Mouse (Mus musculus) midbrain, postnatal 0 days (tissue): ENCODE data around the gene Prpf38b. TPM values are rescaled to one million over a fixed set of nuclear protein-coding genes. Genes with fewer than 3 reads are reported as not detected.

Source experiments
- ATAC-seq: fragments of 200-750 bp; cut with Nextera tagmentation; 2 replicates; pipeline ENCODE4 v1.8.0; 2017; ENCODE audit warnings: moderate number of reproducible peaks, mild to moderate bottlenecking, moderate TSS enrichment, moderate library complexity; ENCODE audit not compliant: low FRiP score
- DNase-seq: peaks from one replicate; pipeline ENCODE4 v3.0.0-alpha.2; 2015; ENCODE audit warnings: low spot score
- H3K27ac ChIP-seq: fragments of 300-500 bp; sonication (generic); 2 replicates; pipeline ENCODE4 v1.5.1; 2014; ENCODE audit warnings: low read depth, mild to moderate bottlenecking, low read length, mixed read lengths
- H3K27me3 ChIP-seq: fragments of 300-500 bp; sonication (generic); 2 replicates; pipeline ENCODE4 v1.6.1; 2014; ENCODE audit warnings: low read length, control low read depth, mixed read lengths; ENCODE audit not compliant: insufficient read depth
- H3K36me3 ChIP-seq: fragments of 300-500 bp; sonication (generic); 2 replicates; pipeline ENCODE4 v1.6.1; 2014; ENCODE audit warnings: low read length, control low read depth, mixed read lengths; ENCODE audit not compliant: insufficient read depth
- H3K4me1 ChIP-seq: fragments of 300-500 bp; sonication (generic); 2 replicates; pipeline ENCODE4 v1.6.1; 2014; ENCODE audit warnings: mild to moderate bottlenecking, control low read depth, antibody characterized with exemption, low read length, mixed read lengths; ENCODE audit not compliant: insufficient read depth
- H3K4me2 ChIP-seq: fragments of 300-500 bp; sonication (generic); 2 replicates; pipeline ENCODE4 v1.6.1; 2014; ENCODE audit warnings: low read depth, mild to moderate bottlenecking, low read length, mixed read lengths; ENCODE audit not compliant: poor library complexity, severe bottlenecking
- H3K4me3 ChIP-seq: fragments of 300-500 bp; sonication (generic); 2 replicates; pipeline ENCODE4 v1.5.1; 2014; ENCODE audit warnings: low read depth, mild to moderate bottlenecking, low read length, moderate library complexity
- H3K9ac ChIP-seq: fragments of 300-500 bp; sonication (generic); replicated peaks from 2 replicates; pipeline ENCODE4 v1.6.1; 2014; ENCODE audit warnings: mild to moderate bottlenecking, low read length, moderate library complexity, mixed read lengths; ENCODE audit not compliant: poor library complexity, severe bottlenecking
- H3K9me3 ChIP-seq: fragments of 300-500 bp; sonication (generic); 2 replicates; pipeline ENCODE4 v1.6.1; 2016; ENCODE audit warnings: low read length, control low read depth
- CTCF ChIP-seq: IDR thresholded peaks from 2 replicates; pipeline ENCODE4 v1.5.1; 2016; ENCODE audit warnings: antibody characterized with exemption, mild to moderate bottlenecking
- WGBS: fragments of 180-500 bp; shearing (Covaris S2); extraction: QIAGEN DNeasy Blood & Tissue Kit; methylation state at CpG from one replicate; pipeline ENCODE4 v1.1.7; 2014; 5-methylcytosine and 5-hydroxymethylcytosine counted together
- polyA plus RNA-seq: library from polyadenylated mRNA; unstranded; fragments of >200 nt; fragmentation: Nextera tagmentation; extraction: Ambion mirVana; gene quantifications from 2 replicates; pipeline ENCODE4 v1.2.1, GENCODE M21; 2015
- total RNA-seq: library from RNA; depleted of rRNA; stranded (reverse); fragments of >200 nt; gene quantifications from 2 replicates; pipeline ENCODE4 v1.2.3, GENCODE M21; 2014

The Prpf38b gene
- total and polyA plus RNA-seq, 2 experiments from 2014 or later: 33.5 to 42.2 TPM

GRCm38 (mm10) chr3:108940001-108940633, 28.6 kb upstream of the Prpf38b start, which contains the start of gene Gm9857:
TSS of gene Gm9857 (minus strand) at chr3:108940445.
- Histone ChIP-seq H3K4me2 (peak within 1 kb of the TSS; percentile 45), H3K9me3 (no peaks in the 10 kb centered on the region), H3K4me1 (no peaks in the 10 kb centered on the region), H3K27me3 (no peaks in the 10 kb centered on the region), H3K9ac (no peak within 1 kb of the TSS; the same call in 1 of the 2 replicates), H3K27ac (no peak within 1 kb of the TSS), H3K4me3 (peak within 1 kb of the TSS; percentile 28), H3K36me3 (no peaks in the 10 kb centered on the region)
- DNase-seq (peak; percentile 48), ATAC-seq (peak; percentile 80)
- 67% methylated on average over 45 of the region's 59 CpGs for WGBS
- TF ChIP-seq CTCF: no peak

GRCm38 (mm10) chr3:108939573-108939972, 28.0 kb upstream of the Prpf38b start, which contains the start of gene Henmt1:
TSS of gene Henmt1 (plus strand) at chr3:108939873.
- Histone ChIP-seq H3K4me2 (peak within 1 kb of the TSS; percentile 45), H3K4me1 (no peaks in the 10 kb centered on the region), H3K36me3 (no peaks in the 10 kb centered on the region), H3K27ac (no peak within 1 kb of the TSS), H3K9ac (no peak within 1 kb of the TSS; the same call in 1 of the 2 replicates), H3K4me3 (peak within 1 kb of the TSS; percentile 28), H3K27me3 (no peaks in the 10 kb centered on the region), H3K9me3 (no peaks in the 10 kb centered on the region)
- no peak for TF ChIP-seq CTCF
- 94% methylated on average over 5 of the region's 5 CpGs for WGBS
- DNase-seq: no peak
- no peak for ATAC-seq

GRCm38 (mm10) chr3:108938691-108939090, 27.2 kb upstream of the Prpf38b start:
- H3K4me3 ChIP-seq: no peak overlapping the region
- no peaks in the 10 kb centered on the region for H3K36me3 ChIP-seq
- H3K9ac ChIP-seq: no peak overlapping the region
- TF ChIP-seq CTCF: no peak
- H3K27me3 ChIP-seq: no peaks in the 10 kb centered on the region
- no peak overlapping the region for H3K4me2 ChIP-seq
- no peak for ATAC-seq
- no peaks in the 10 kb centered on the region for H3K4me1 ChIP-seq
- H3K9me3 ChIP-seq: no peaks in the 10 kb centered on the region
- H3K27ac ChIP-seq: no peak overlapping the region
- no peak for DNase-seq
- 90% methylated on average over 5 of the region's 5 CpGs for WGBS

- no peak for ATAC-seq
- WGBS: 97% methylated on average over 6 of the region's 6 CpGs
- no peak overlapping the region for H3K4me3 ChIP-seq
- no peak for DNase-seq
- no peak overlapping the region for H3K9ac ChIP-seq
- H3K36me3 ChIP-seq: no peaks in the 10 kb centered on the region
- no peak for TF ChIP-seq CTCF
- H3K9me3 ChIP-seq: no peaks in the 10 kb centered on the region
- H3K27me3 ChIP-seq: no peaks in the 10 kb centered on the region
- H3K4me1 ChIP-seq: no peaks in the 10 kb centered on the region
- no peak overlapping the region for H3K4me2 ChIP-seq
- H3K27ac ChIP-seq: no peak overlapping the region
Measured at GRCm38 (mm10) chr3:108933557-108933956, 22.0 kb upstream of the Prpf38b start.

GRCm38 (mm10) chr3:108926308-108926707, 14.8 kb upstream of the Prpf38b start:
- Histone ChIP-seq H3K9ac (no peak overlapping the region), H3K27me3 (no peaks in the 10 kb centered on the region), H3K4me2 (no peak overlapping the region), H3K36me3 (no peaks in the 10 kb centered on the region), H3K4me1 (no peaks in the 10 kb centered on the region), H3K27ac (no peak overlapping the region), H3K9me3 (no peaks in the 10 kb centered on the region), H3K4me3 (no peak overlapping the region)
- 80% methylated on average over 1 of the region's 1 CpGs for WGBS
- no peak for TF ChIP-seq CTCF
- ATAC-seq (no peak), DNase-seq (no peak)

GRCm38 (mm10) chr3:108925677-108926076, 14.2 kb upstream of the Prpf38b start:
- Histone ChIP-seq H3K4me3 (no peak overlapping the region), H3K4me1 (no peaks in the 10 kb centered on the region), H3K9me3 (no peaks in the 10 kb centered on the region), H3K27me3 (no peaks in the 10 kb centered on the region), H3K27ac (no peak overlapping the region), H3K36me3 (no peaks in the 10 kb centered on the region), H3K4me2 (no peak overlapping the region), H3K9ac (no peak overlapping the region)
- ATAC-seq (no peak), DNase-seq (no peak)
- 90% methylated on average over 4 of the region's 4 CpGs for WGBS
- no peak for TF ChIP-seq CTCF
